Mouse (Mus musculus): ENCODE measurements around the gene Arhgap42. TPM values are rescaled to one million over a fixed set of nuclear protein-coding genes. Genes with fewer than 3 reads are reported as not detected.

Gene Arhgap42
- polyA plus RNA-seq (2016; fragmentation: Nextera tagmentation; extraction: Ambion mirVana) = 11.2 and 23.5 TPM in 2 replicates

GRCm38 (mm10) chr9:9238438-9239391, at the start of gene Arhgap42:
TSS of gene Arhgap42 (minus strand) at chr9:9239101.
- H3K9me3 ChIP-seq = no peaks in the 10 kb centered on the region
- peak within 1 kb of the TSS; percentile 87 for H3K4me3 ChIP-seq
- peak within 1 kb of the TSS; percentile 95 for H3K27ac ChIP-seq
- peak; percentile 84 for DNase-seq (ENCODE audit: low spot score)
- H3K27me3 ChIP-seq (ENCODE audit: insufficient read depth, poor library complexity, severe bottlenecking) = peaks cover 9% of the 10 kb centered on the region; the same call in 1 of the 2 replicates
- no peaks in the 10 kb centered on the region for H3K36me3 ChIP-seq
- WGBS = under 1% methylated on average over 76 of the region's 78 CpGs
- peaks cover 5% of the 10 kb centered on the region; the same call in 1 of the 2 replicates for H3K4me1 ChIP-seq

DNA sequence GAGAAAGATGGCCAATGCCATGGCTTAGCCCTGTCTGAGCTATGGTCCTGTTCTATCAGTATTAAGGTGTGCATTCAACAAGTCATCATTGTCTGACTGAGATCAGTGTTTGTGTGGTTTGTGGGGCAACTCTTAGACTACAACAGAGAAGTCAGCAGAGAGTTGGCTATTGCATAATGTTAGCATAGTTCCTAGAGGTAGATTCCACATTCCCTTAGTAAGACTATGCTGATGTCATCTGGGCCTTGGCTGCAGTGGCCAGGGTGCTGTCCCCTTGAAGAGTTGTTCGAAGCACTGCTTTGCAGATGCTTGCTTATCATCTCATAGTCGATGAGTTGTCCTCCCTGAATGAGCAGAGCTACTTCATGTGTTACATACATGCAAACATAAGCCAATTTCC, 49.2 kb upstream of the Arhgap42 start:
- no peaks in the 10 kb centered on the region for H3K27me3 ChIP-seq (ENCODE audit: insufficient read depth, poor library complexity, severe bottlenecking)
- no peak overlapping the region for H3K4me3 ChIP-seq
- no peaks in the 10 kb centered on the region for H3K9me3 ChIP-seq
- no peak for DNase-seq (ENCODE audit: low spot score)
- WGBS = 76% methylated on average over 2 of the region's 2 CpGs
- H3K4me1 ChIP-seq = no peaks in the 10 kb centered on the region
- no peak overlapping the region for H3K27ac ChIP-seq
- no peaks in the 10 kb centered on the region for H3K36me3 ChIP-seq

DNA sequence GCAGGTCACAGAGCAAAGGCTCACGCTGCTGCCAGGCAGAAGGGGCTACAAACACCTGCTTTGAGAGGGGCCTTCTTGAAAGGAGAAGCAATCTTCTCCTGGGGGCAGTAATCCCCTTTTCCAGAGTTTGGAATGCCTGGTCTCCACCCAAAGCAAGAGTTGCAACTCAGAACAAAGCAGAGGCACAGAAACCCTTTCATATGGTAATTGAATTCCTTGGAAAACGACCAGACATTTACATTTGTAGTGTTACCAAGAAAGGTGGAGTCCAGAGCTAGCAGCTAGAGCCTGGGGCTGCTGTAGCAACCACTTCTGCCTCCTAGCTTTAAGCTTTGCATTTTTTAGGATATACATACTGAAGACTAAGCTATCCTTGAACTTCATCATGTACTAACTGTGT, 30.4 kb upstream of the Arhgap42 start:
- Histone ChIP-seq H3K4me1 (no peaks in the 10 kb centered on the region), H3K36me3 (no peaks in the 10 kb centered on the region), H3K4me3 (no peak overlapping the region), H3K27ac (no peak overlapping the region), H3K27me3 (ENCODE audit: insufficient read depth, poor library complexity, severe bottlenecking) (no peaks in the 10 kb centered on the region), H3K9me3 (no peaks in the 10 kb centered on the region)
- DNase-seq (ENCODE audit: low spot score) = no peak
- 19% methylated on average over 2 of the region's 2 CpGs for WGBS

DNA sequence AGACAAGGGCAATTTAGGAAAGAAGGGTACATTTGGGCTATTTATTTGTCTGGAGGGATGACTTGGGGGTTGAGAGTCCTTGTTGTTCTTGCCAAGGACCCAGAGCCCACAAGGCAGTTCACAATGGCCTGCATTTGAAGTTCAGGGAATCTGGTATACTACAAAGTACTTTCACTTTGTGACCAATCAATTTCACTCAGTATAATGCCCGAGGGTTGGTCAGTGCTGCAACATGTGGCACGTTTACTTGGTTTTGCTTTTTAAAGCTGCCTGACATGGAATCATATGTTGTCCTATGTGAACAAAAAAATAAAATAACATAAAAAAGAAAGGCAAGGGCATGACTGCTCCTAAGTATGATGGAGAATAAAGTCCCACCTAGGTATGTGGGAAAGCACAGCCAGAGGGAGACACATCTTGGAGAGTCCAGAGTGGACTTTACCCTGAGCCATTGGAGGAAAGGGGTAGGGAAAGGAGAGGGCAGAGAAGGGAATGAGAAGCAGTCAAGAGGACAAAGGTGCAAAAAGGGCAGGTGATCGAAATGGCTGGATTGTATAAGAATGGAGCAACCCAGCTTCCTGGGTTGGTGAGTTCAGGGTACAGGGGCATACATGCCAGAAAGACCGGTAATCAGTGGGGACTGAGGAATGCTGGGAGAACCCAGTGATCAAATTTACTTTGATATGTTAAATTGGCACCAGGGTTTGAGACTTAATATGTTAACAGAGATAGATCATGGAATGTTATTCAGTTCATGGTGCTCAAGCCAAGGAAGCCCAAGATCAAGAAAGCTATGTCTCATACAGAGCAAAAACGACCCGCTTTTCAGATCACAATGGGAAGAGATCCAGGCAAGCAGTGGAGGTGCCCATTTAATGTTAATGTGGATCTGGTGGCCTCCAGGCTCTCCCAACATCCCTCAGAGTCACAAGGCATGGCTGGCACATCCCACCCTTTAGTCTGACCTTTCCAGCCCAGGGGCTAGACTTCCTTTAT, 29.0 kb upstream of the Arhgap42 start:
- no peak overlapping the region for H3K27ac ChIP-seq
- 72% methylated on average over 6 of the region's 6 CpGs for WGBS
- H3K4me3 ChIP-seq = no peak overlapping the region
- H3K4me1 ChIP-seq = no peaks in the 10 kb centered on the region
- H3K9me3 ChIP-seq = no peaks in the 10 kb centered on the region
- H3K27me3 ChIP-seq (ENCODE audit: insufficient read depth, poor library complexity, severe bottlenecking) = no peaks in the 10 kb centered on the region
- DNase-seq (ENCODE audit: low spot score) = no peak
- H3K36me3 ChIP-seq = no peaks in the 10 kb centered on the region

- Histone ChIP-seq H3K36me3 (no peaks in the 10 kb centered on the region), H3K9me3 (no peaks in the 10 kb centered on the region), H3K27ac (no peak overlapping the region), H3K4me1 (no peaks in the 10 kb centered on the region), H3K27me3 (ENCODE audit: insufficient read depth, poor library complexity, severe bottlenecking) (no peaks in the 10 kb centered on the region), H3K4me3 (no peak overlapping the region)
- WGBS = 54% methylated on average over 1 of the region's 1 CpGs
- DNase-seq (ENCODE audit: low spot score) = no peak
These were observed 24.6 kb upstream of the Arhgap42 start for GRCm38 (mm10) chr9:9263543-9263942.

GRCm38 (mm10) chr9:9262479-9262878, 23.6 kb upstream of the Arhgap42 start:
- Histone ChIP-seq H3K4me3 (no peak overlapping the region), H3K27me3 (ENCODE audit: insufficient read depth, poor library complexity, severe bottlenecking) (no peaks in the 10 kb centered on the region), H3K4me1 (no peaks in the 10 kb centered on the region), H3K27ac (no peak overlapping the region), H3K9me3 (no peaks in the 10 kb centered on the region), H3K36me3 (no peaks in the 10 kb centered on the region)
- WGBS = 50% methylated on average over 2 of the region's 2 CpGs
- no peak for DNase-seq (ENCODE audit: low spot score)

GRCm38 (mm10) chr9:9254764-9255163, 15.9 kb upstream of the Arhgap42 start:
- no peaks in the 10 kb centered on the region for H3K4me1 ChIP-seq
- 78% methylated on average over 1 of the region's 1 CpGs for WGBS
- no peak for DNase-seq (ENCODE audit: low spot score)
- H3K36me3 ChIP-seq = no peaks in the 10 kb centered on the region
- H3K9me3 ChIP-seq = no peaks in the 10 kb centered on the region
- H3K27me3 ChIP-seq (ENCODE audit: insufficient read depth, poor library complexity, severe bottlenecking) = no peaks in the 10 kb centered on the region
- no peak overlapping the region for H3K27ac ChIP-seq
- no peak overlapping the region for H3K4me3 ChIP-seq

DNA sequence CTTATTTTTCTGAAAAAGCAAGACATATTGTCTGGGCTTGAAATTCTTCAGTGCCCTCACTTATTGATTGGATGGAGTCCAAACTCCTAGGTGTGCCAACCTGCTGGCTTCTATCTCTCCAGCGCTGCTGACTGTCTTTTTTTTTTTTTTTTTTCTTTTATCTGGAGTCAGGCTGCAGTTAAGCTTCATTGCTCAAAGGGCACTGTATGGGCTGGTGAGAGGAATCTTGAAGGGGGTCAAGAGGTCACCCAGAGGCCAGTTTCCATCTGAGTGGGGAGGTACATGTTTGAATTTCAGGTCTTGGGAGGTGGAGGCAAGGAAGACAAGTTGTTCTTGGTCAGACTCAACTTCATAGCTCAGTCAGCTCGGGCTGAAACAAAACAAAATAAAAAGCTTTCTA, 9.6 kb upstream of the Arhgap42 start:
- Histone ChIP-seq H3K27me3 (ENCODE audit: insufficient read depth, poor library complexity, severe bottlenecking) (no peaks in the 10 kb centered on the region), H3K27ac (no peak overlapping the region), H3K4me1 (peaks cover 7% of the 10 kb centered on the region; the same call in 1 of the 2 replicates), H3K36me3 (no peaks in the 10 kb centered on the region), H3K9me3 (no peaks in the 10 kb centered on the region), H3K4me3 (no peak overlapping the region)
- DNase-seq (ENCODE audit: low spot score) = no peak
- 42% methylated on average over 2 of the region's 2 CpGs for WGBS

GRCm38 (mm10) chr9:9245994-9246393, 7.1 kb upstream of the Arhgap42 start:
- Histone ChIP-seq H3K27me3 (ENCODE audit: insufficient read depth, poor library complexity, severe bottlenecking) (peaks cover 7% of the 10 kb centered on the region; the same call in 1 of the 2 replicates), H3K27ac (no peak overlapping the region), H3K36me3 (no peaks in the 10 kb centered on the region), H3K4me1 (peaks cover 7% of the 10 kb centered on the region; the same call in 1 of the 2 replicates), H3K9me3 (no peaks in the 10 kb centered on the region), H3K4me3 (no peak overlapping the region)
- no peak for DNase-seq (ENCODE audit: low spot score)

- 51% methylated on average over 4 of the region's 4 CpGs for WGBS
These were observed 4.9 kb upstream of the Arhgap42 start for GRCm38 (mm10) chr9:9243834-9244233.

DNA sequence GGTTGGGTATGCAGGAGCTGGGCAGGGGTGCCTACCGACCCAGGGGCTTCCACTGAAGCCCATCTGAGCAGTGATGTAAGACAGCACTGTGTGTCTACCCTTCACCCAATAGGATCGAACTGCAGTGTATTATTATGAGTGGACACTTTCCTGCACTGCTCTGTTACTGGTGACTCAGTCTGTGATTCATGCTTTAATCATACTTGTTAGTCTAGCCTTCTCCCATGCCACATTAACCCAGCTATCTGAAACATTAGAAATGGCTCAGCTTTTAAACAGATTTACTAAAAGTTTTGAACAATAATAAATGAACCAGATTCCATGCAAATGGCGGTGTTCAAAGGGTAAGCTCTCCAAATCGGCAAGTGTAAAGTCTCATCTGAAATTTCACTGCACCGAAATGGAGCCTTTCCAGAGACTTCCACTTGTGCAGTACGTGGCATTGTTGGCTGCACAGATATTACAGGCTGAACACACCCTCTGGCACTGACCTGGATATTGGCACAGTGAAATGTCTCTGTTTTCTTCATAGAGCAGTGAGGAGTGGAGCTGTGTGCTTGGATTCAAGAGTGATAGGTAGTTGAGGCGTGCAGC, 2.4 kb upstream of the Arhgap42 start:
- Histone ChIP-seq H3K4me1 (peaks cover 5% of the 10 kb centered on the region; the same call in 1 of the 2 replicates), H3K27ac (no peak overlapping the region), H3K4me3 (no peak overlapping the region), H3K27me3 (ENCODE audit: insufficient read depth, poor library complexity, severe bottlenecking) (peaks cover 9% of the 10 kb centered on the region; the same call in 1 of the 2 replicates), H3K36me3 (no peaks in the 10 kb centered on the region), H3K9me3 (no peaks in the 10 kb centered on the region)
- no peak for DNase-seq (ENCODE audit: low spot score)
- WGBS = 78% methylated on average over 7 of the region's 7 CpGs

More at GRCm38 (mm10) chr9:9243834-9244233, 4.9 kb upstream of the Arhgap42 start:
- Histone ChIP-seq H3K4me1 (peaks cover 7% of the 10 kb centered on the region; the same call in 1 of the 2 replicates), H3K4me3 (no peak overlapping the region), H3K9me3 (no peaks in the 10 kb centered on the region), H3K27ac (no peak overlapping the region), H3K36me3 (no peaks in the 10 kb centered on the region), H3K27me3 (ENCODE audit: insufficient read depth, poor library complexity, severe bottlenecking) (peaks cover 9% of the 10 kb centered on the region; the same call in 1 of the 2 replicates)
- DNase-seq (ENCODE audit: low spot score) = no peak

DNA sequence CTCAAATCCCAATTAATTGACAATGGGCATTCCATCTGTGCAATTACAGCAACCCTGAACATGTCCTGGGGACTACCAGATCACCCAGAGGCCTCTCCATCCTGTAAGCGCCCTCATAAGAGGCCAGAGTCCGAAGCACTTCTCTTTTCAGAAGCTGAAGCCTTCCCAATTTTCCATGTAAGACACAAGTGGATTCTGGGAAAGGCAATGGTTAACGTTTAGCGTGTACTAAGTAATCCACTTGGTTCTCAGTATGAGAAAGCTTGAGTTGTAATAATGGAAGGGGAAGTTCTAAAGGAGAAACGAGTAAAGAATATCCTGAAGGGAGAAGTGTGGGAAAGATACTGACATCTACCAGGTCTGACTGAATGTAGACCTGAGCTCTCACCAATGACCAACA, 1.4 kb downstream of the Arhgap42 start:
- WGBS = 67% methylated on average over 5 of the region's 5 CpGs
- no peak for DNase-seq (ENCODE audit: low spot score)
- Histone ChIP-seq H3K36me3 (no peaks in the 10 kb centered on the region), H3K4me1 (peaks cover 5% of the 10 kb centered on the region; the same call in 1 of the 2 replicates), H3K9me3 (no peaks in the 10 kb centered on the region), H3K4me3 (peak overlapping the region; percentile 87; the same call in 1 of the 2 replicates), H3K27me3 (ENCODE audit: insufficient read depth, poor library complexity, severe bottlenecking) (peaks cover 9% of the 10 kb centered on the region; the same call in 1 of the 2 replicates), H3K27ac (no peak overlapping the region)
